Mouse (Mus musculus): ENCODE results near the gene Grpel1. TPM values are rescaled to one million over a fixed set of nuclear protein-coding genes. Genes with fewer than 3 reads are reported as not detected.

The Grpel1 gene
- polyA plus RNA-seq, 1 experiment from 2014 or later: 35.1 TPM

GRCm38 (mm10) chr5:36515126-36515525 lies 50.3 kb downstream of the Grpel1 start:
- Histone ChIP-seq H3K36me3 (ENCODE audit: insufficient read depth, low read length) (peaks cover 10% of the 10 kb centered on the region; the same call in 1 of the 2 replicates), H3K4me3 (ENCODE audit: low read depth, low read length) (no peak overlapping the region), H3K4me1 (ENCODE audit: insufficient read depth, low read depth, low read length) (no peaks in the 10 kb centered on the region), H3K4me2 (replicated peaks; ENCODE audit: low read depth, low read length) (no peak overlapping the region), H3K27me3 (replicated peaks; ENCODE audit: insufficient read depth, low read length) (no peaks in the 10 kb centered on the region), H3K9ac (replicated peaks; ENCODE audit: low read depth) (no peak overlapping the region), H3K9me3 (ENCODE audit: low read length) (no peaks in the 10 kb centered on the region), H3K27ac (ENCODE audit: low read length) (no peak overlapping the region)
- ATAC-seq: no peak
- peak; percentile 5 for DNase-seq (ENCODE audit: low spot score)
- 90% methylated on average over 1 of the region's 1 CpGs for WGBS
- TF ChIP-seq EP300 (IDR thresholded peaks at IDR 0.05): no peak
- no peak for TF ChIP-seq CTCF (IDR thresholded peaks at IDR 0.05)

- Histone ChIP-seq H3K4me2 (replicated peaks; ENCODE audit: low read depth, low read length) (no peak overlapping the region), H3K36me3 (ENCODE audit: insufficient read depth, low read length) (peaks cover 10% of the 10 kb centered on the region; the same call in 1 of the 2 replicates), H3K4me1 (ENCODE audit: insufficient read depth, low read depth, low read length) (no peaks in the 10 kb centered on the region), H3K27me3 (replicated peaks; ENCODE audit: insufficient read depth, low read length) (no peaks in the 10 kb centered on the region), H3K27ac (ENCODE audit: low read length) (no peak overlapping the region), H3K4me3 (ENCODE audit: low read depth, low read length) (no peak overlapping the region), H3K9me3 (ENCODE audit: low read length) (no peaks in the 10 kb centered on the region), H3K9ac (replicated peaks; ENCODE audit: low read depth) (no peak overlapping the region)
- ATAC-seq (no peak), DNase-seq (ENCODE audit: low spot score) (no peak)
- TF ChIP-seq EP300 (IDR thresholded peaks at IDR 0.05): no peak
- no peak for TF ChIP-seq CTCF (IDR thresholded peaks at IDR 0.05)
- WGBS: 94% methylated on average over 5 of the region's 5 CpGs
Measured at GRCm38 (mm10) chr5:36515558-36515957, 50.8 kb downstream of the Grpel1 start.

- Histone ChIP-seq H3K4me2 (replicated peaks; ENCODE audit: low read depth, low read length) (no peak overlapping the region), H3K36me3 (ENCODE audit: insufficient read depth, low read length) (peaks cover 3% of the 10 kb centered on the region; the same call in 1 of the 2 replicates), H3K4me3 (ENCODE audit: low read depth, low read length) (no peak overlapping the region), H3K9me3 (ENCODE audit: low read length) (no peaks in the 10 kb centered on the region), H3K27ac (ENCODE audit: low read length) (no peak overlapping the region), H3K9ac (replicated peaks; ENCODE audit: low read depth) (no peak overlapping the region), H3K4me1 (ENCODE audit: insufficient read depth, low read depth, low read length) (no peaks in the 10 kb centered on the region), H3K27me3 (replicated peaks; ENCODE audit: insufficient read depth, low read length) (no peaks in the 10 kb centered on the region)
- TF ChIP-seq EP300 (IDR thresholded peaks at IDR 0.05): no peak
- no peak for TF ChIP-seq CTCF (IDR thresholded peaks at IDR 0.05)
- 93% methylated on average over 3 of the region's 3 CpGs for WGBS
- ATAC-seq (no peak), DNase-seq (ENCODE audit: low spot score) (no peak)
Measured at GRCm38 (mm10) chr5:36517596-36517995, 52.8 kb downstream of the Grpel1 start.

GRCm38 (mm10) chr5:36519751-36520150 lies 55.0 kb downstream of the Grpel1 start:
- Histone ChIP-seq H3K9me3 (ENCODE audit: low read length) (no peaks in the 10 kb centered on the region), H3K4me3 (ENCODE audit: low read depth, low read length) (no peak overlapping the region), H3K27ac (ENCODE audit: low read length) (no peak overlapping the region), H3K36me3 (ENCODE audit: insufficient read depth, low read length) (no peaks in the 10 kb centered on the region), H3K4me1 (ENCODE audit: insufficient read depth, low read depth, low read length) (no peaks in the 10 kb centered on the region), H3K9ac (replicated peaks; ENCODE audit: low read depth) (no peak overlapping the region), H3K4me2 (replicated peaks; ENCODE audit: low read depth, low read length) (no peak overlapping the region), H3K27me3 (replicated peaks; ENCODE audit: insufficient read depth, low read length) (no peaks in the 10 kb centered on the region)
- DNase-seq (ENCODE audit: low spot score): no peak
- 91% methylated on average over 3 of the region's 3 CpGs for WGBS
- ATAC-seq: no peak
- TF ChIP-seq EP300 (IDR thresholded peaks at IDR 0.05) (no peak), CTCF (IDR thresholded peaks at IDR 0.05) (no peak)

- ATAC-seq: no peak
- peak; percentile 11 for DNase-seq (ENCODE audit: low spot score)
- Histone ChIP-seq H3K9ac (replicated peaks; ENCODE audit: low read depth) (no peak overlapping the region), H3K27ac (ENCODE audit: low read length) (no peak overlapping the region), H3K4me2 (replicated peaks; ENCODE audit: low read depth, low read length) (no peak overlapping the region), H3K4me1 (ENCODE audit: insufficient read depth, low read depth, low read length) (no peaks in the 10 kb centered on the region), H3K36me3 (ENCODE audit: insufficient read depth, low read length) (no peaks in the 10 kb centered on the region), H3K4me3 (ENCODE audit: low read depth, low read length) (no peak overlapping the region), H3K27me3 (replicated peaks; ENCODE audit: insufficient read depth, low read length) (no peaks in the 10 kb centered on the region), H3K9me3 (ENCODE audit: low read length) (no peaks in the 10 kb centered on the region)
- WGBS: 39% methylated on average over 2 of the region's 2 CpGs
- no peak for TF ChIP-seq EP300 (IDR thresholded peaks at IDR 0.05)
- no peak for TF ChIP-seq CTCF (IDR thresholded peaks at IDR 0.05)
Measured at GRCm38 (mm10) chr5:36522782-36523181, 58.0 kb downstream of the Grpel1 start.

- Histone ChIP-seq H3K4me2 (replicated peaks; ENCODE audit: low read depth, low read length) (no peak overlapping the region), H3K9me3 (ENCODE audit: low read length) (no peaks in the 10 kb centered on the region), H3K4me3 (ENCODE audit: low read depth, low read length) (no peak overlapping the region), H3K27ac (ENCODE audit: low read length) (no peak overlapping the region), H3K4me1 (ENCODE audit: insufficient read depth, low read depth, low read length) (no peaks in the 10 kb centered on the region), H3K9ac (replicated peaks; ENCODE audit: low read depth) (no peak overlapping the region), H3K36me3 (ENCODE audit: insufficient read depth, low read length) (no peaks in the 10 kb centered on the region), H3K27me3 (replicated peaks; ENCODE audit: insufficient read depth, low read length) (no peaks in the 10 kb centered on the region)
- WGBS: 66% methylated on average over 5 of the region's 5 CpGs
- DNase-seq (ENCODE audit: low spot score): peak; percentile 18
- no peak for TF ChIP-seq EP300 (IDR thresholded peaks at IDR 0.05)
- no peak for TF ChIP-seq CTCF (IDR thresholded peaks at IDR 0.05)
- no peak for ATAC-seq
Measured at GRCm38 (mm10) chr5:36523219-36523703, 58.5 kb downstream of the Grpel1 start.

Other genes starting within 250 kb of the Grpel1 start
- gene Sorcs2, start 66.9 kb upstream of the Grpel1 start, polyA plus RNA-seq (2015; fragmentation: Nextera tagmentation; extraction: Ambion mirVana): 9.4 TPM in 2 replicates
- gene Tada2b, start 19.3 kb downstream of the Grpel1 start, polyA plus RNA-seq (2015; fragmentation: Nextera tagmentation; extraction: Ambion mirVana): 1.9 and 2.2 TPM in 2 replicates
- 2.1 and 2.8 TPM in 2 replicates for gene Ccdc96, start 19.6 kb downstream of the Grpel1 start, polyA plus RNA-seq (2015; fragmentation: Nextera tagmentation; extraction: Ambion mirVana)
- 13.8 and 15.0 TPM in 2 replicates for gene Tbc1d14, start 128.3 kb downstream of the Grpel1 start, polyA plus RNA-seq (2015; fragmentation: Nextera tagmentation; extraction: Ambion mirVana)
- gene D5Ertd579e, start 231.0 kb downstream of the Grpel1 start, polyA plus RNA-seq (2015; fragmentation: Nextera tagmentation; extraction: Ambion mirVana): 13.1 and 14.6 TPM in 2 replicates

Data from lung, postnatal 0 days (tissue).